Mouse (Mus musculus): ENCODE measurements around the gene Fam178b.

Fam178b gene

GRCm38 (mm10) chr1:36524058-36524457 lies 158.9 kb downstream of the Fam178b start:
- DNase-seq (ENCODE audit: low spot score in 2 of 2): no peak

DNA sequence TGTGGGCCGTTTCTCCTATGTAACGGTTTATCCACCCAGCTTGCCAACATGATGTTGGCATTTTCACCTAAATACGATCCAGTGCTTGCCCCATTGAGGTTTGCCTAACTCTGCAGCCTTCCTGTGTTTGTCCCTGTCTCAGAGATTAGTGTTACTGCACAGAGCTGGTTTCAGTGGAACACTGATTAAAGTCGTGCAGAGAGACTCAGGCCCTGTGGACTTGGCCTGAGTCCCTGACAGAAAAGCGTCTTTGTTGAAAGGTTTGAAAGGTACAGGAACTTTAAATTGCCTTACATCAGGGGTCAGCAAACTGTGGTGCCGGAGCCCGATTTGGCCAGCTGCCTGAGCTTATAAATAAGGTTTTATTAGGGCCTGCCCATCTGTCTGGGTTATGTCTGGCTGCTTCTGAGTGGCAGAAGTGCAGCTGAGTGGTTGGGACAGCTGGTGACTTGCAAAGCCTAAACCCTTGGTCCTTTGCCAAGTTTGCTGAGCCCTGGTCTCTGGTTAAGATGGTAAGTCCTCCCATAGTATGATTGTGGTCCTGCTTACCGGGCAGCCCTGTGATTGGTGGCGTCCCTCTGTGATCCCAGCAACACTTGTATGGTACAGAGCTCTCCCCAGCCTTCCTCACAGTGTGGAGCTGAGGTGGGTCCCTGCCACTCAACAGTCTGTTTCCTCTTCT lies 159.5 kb downstream of the Fam178b start:
- DNase-seq (ENCODE audit: low spot score in 2 of 2): peak in 1 of 2 experiments; percentile 43

DNA sequence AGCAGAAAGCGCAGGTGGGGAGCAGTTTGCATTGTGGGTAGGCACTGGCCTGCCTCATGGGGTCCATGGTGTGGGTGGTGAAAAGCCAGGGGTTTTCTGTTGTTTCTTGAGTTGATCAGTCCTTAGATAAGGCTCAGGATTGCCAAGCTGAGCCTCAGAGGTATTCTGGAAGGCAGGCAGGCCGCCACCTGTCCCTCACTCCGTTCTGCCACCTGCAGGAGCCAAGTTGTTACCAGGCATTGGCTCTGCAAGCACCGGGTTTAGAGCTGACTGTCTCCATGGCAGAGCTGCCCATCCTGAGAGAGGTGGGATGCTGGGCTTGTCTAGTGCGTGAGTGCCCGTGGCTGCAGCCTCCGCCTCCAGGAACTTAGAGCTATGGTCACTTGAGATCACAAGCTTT lies 160.8 kb downstream of the Fam178b start:
- DNase-seq (ENCODE audit: low spot score in 2 of 2): no peak

GRCm38 (mm10) chr1:36519626-36520025 lies 163.4 kb downstream of the Fam178b start:
- no peak for DNase-seq (ENCODE audit: low spot score in 2 of 2)

DNA sequence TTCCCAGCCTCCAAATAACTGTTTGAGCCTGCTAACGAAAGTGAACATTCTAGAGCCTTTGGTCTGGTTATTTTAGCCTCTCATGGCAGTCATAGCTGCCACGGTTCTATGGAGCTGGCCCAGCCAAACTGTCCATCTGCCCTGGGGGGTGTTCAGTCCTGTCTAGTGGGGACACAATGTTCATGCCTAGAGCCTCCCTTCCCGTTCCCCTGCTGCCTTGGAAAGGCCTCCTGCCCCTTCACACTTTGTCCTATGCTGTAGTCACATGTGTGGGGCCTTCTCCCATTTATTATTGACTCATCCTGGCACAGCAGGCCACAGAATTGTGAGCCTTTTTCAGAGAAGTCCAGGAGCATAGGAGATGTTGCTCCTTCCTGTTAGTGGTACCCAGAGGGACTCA lies 164.7 kb downstream of the Fam178b start:
- no peak for DNase-seq (ENCODE audit: low spot score in 2 of 2)

DNA sequence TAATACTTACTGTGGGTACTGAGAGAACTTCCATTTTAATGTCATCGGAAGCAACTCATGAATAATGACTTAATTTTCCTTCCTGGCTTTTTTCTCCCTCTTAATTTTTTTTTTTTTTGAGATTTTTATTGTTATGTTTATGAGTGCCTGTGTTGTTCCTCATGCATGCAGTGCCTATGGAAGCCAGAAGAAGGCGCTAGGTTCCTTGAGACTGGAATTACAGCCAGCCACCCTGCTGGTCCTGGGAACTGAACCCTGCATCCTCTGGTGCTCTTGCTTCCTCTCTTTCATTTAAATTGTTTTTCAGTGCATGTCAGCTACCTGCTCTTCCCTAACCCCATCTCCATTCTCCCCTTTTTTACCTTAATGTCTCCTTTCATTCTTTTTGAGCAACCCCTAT lies 169.3 kb downstream of the Fam178b start:
- peak in 1 of 2 experiments; percentile 52 for DNase-seq (ENCODE audit: low spot score in 2 of 2)

DNA sequence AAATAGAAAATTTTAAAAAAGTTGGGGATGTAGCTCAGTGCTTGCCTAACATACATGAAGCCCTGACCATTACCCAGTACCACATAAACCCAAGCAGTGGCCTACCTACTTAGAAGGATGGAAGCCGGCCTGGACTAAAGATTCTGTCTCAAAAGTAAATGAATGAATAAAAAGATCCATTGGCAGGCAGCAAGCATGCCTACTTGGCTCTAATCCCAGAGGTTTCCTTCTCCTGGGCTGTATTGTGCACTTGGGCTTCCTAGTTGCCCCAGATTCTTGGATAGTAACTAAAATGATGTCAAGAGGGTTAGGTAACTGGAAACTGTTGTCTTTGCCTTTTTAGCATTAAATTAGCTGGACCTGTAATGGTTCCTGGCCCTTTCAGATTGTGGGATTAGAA lies 169.7 kb downstream of the Fam178b start:
- no peak for DNase-seq (ENCODE audit: low spot score in 2 of 2)

DNA sequence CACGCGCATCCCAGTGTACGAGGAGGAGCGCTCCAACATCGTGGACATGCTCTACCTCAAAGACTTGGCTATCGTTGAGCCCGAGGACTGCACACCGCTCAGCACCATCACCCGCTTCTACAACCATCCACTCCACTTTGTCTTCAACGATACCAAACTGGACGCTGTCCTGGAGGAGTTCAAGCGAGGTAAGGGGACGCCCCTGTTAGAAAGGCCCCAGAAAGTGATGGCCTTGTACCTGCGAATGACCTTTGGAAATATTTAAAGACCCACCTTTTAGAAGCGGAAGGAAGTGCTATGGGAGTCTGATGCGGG lies 170.1 kb downstream of the Fam178b start:
- DNase-seq (ENCODE audit: low spot score in 2 of 2): no peak
